Mouse (Mus musculus) embryonic facial prominence, embryonic 11.5 days (tissue): ENCODE data around the gene Zfp865. TPM values are rescaled to one million over a fixed set of nuclear protein-coding genes. Genes with fewer than 3 reads are reported as not detected.

Experiments
- ATAC-seq: fragments of 200-750 bp; cut with Nextera tagmentation; replicated peaks from 2 replicates; pipeline ENCODE4 v1.8.0; 2017; ENCODE audit warnings: low read depth; ENCODE audit not compliant: insufficient number of reproducible peaks, low FRiP score, low TSS enrichment
- DNase-seq: peaks from one replicate; pipeline ENCODE4 v3.0.0-alpha.2; 2015; ENCODE audit warnings: low spot score
- H3K27ac ChIP-seq: fragments of 300-500 bp; sonication (generic); replicated peaks from 2 replicates; pipeline ENCODE4 v1.5.1; 2014; ENCODE audit warnings: mild to moderate bottlenecking, low read depth, low read length, control low read depth
- H3K27me3 ChIP-seq: fragments of 300-500 bp; sonication (generic); 2 replicates; pipeline ENCODE4 v1.6.1; 2014; ENCODE audit warnings: mild to moderate bottlenecking, low read length, moderate library complexity, mixed read lengths; ENCODE audit not compliant: control insufficient read depth, insufficient read depth
- H3K36me3 ChIP-seq: fragments of 300-500 bp; sonication (generic); replicated peaks from 2 replicates; pipeline ENCODE4 v1.6.1; 2014; ENCODE audit warnings: low read depth, mild to moderate bottlenecking, low read length, moderate library complexity, mixed read lengths; ENCODE audit not compliant: control insufficient read depth, insufficient read depth
- H3K4me1 ChIP-seq: fragments of 300-500 bp; sonication (generic); 2 replicates; pipeline ENCODE4 v1.6.1; 2014; ENCODE audit warnings: low read length, mixed read lengths; ENCODE audit not compliant: control insufficient read depth, insufficient read depth
- H3K4me2 ChIP-seq: fragments of 300-500 bp; sonication (generic); 2 replicates; pipeline ENCODE4 v1.6.1; 2014; ENCODE audit warnings: low read depth, mild to moderate bottlenecking, control low read depth, low read length, moderate library complexity
- H3K4me3 ChIP-seq: fragments of 300-500 bp; sonication (generic); 2 replicates; pipeline ENCODE4 v1.5.1; 2014; ENCODE audit warnings: low read depth, low read length, control low read depth
- H3K9ac ChIP-seq: fragments of 300-500 bp; sonication (generic); replicated peaks from 2 replicates; pipeline ENCODE4 v1.6.1; 2014; ENCODE audit warnings: mild to moderate bottlenecking, control low read depth, low read length
- H3K9me3 ChIP-seq: fragments of 300-500 bp; sonication (generic); replicated peaks from 2 replicates; pipeline ENCODE4 v1.6.1; 2016; ENCODE audit warnings: mild to moderate bottlenecking, low read length, inconsistent platforms, mixed read lengths; ENCODE audit not compliant: control insufficient read depth
- WGBS: fragments of 180-500 bp; shearing (Covaris S2); extraction: QIAGEN DNeasy Blood & Tissue Kit; methylation state at CpG from one replicate; pipeline ENCODE4 v1.1.7; 2014; 5-methylcytosine and 5-hydroxymethylcytosine counted together
- polyA plus RNA-seq: library from polyadenylated mRNA; unstranded; fragments of >200 nt; fragmentation: Nextera tagmentation; extraction: Ambion mirVana; gene quantifications from 2 replicates; pipeline ENCODE4 v1.2.1, GENCODE M21; 2014

The Zfp865 gene
- polyA plus RNA-seq, 1 experiment from 2014 or later = 4.5 TPM

GRCm38 (mm10) chr7:5008229-5008628, 11.9 kb upstream of the Zfp865 start:
- no peak for DNase-seq

GRCm38 (mm10) chr7:5012681-5013513, 7.3 kb upstream of the Zfp865 start:
- H3K4me3 ChIP-seq = 0 out of 2 replicates have a peak overlapping the region, but pooled peaks have one; percentile 5
- H3K27me3 ChIP-seq = no peaks in the 10 kb centered on the region
- H3K27ac ChIP-seq = no peak overlapping the region
- peaks cover 33% of the 10 kb centered on the region for H3K36me3 ChIP-seq
- ATAC-seq (no peak), DNase-seq (no peak)
- H3K4me1 ChIP-seq = no peaks in the 10 kb centered on the region; the same call in 1 of the 2 replicates
- H3K4me2 ChIP-seq = no peak overlapping the region
- no peaks in the 10 kb centered on the region for H3K9me3 ChIP-seq
- H3K9ac ChIP-seq = no peak overlapping the region
- WGBS = 92% methylated on average over 27 of the region's 27 CpGs

More at GRCm38 (mm10) chr7:5008229-5008628, 11.9 kb upstream of the Zfp865 start:
- no peak for ATAC-seq
- Histone ChIP-seq H3K4me1 (no peaks in the 10 kb centered on the region; the same call in 1 of the 2 replicates), H3K4me3 (no peak overlapping the region), H3K27ac (no peak overlapping the region), H3K27me3 (no peaks in the 10 kb centered on the region), H3K9ac (no peak overlapping the region), H3K36me3 (peaks cover 45% of the 10 kb centered on the region), H3K9me3 (no peaks in the 10 kb centered on the region), H3K4me2 (no peak overlapping the region)
- 94% methylated on average over 26 of the region's 26 CpGs for whole genome bisulfite sequencing

DNA sequence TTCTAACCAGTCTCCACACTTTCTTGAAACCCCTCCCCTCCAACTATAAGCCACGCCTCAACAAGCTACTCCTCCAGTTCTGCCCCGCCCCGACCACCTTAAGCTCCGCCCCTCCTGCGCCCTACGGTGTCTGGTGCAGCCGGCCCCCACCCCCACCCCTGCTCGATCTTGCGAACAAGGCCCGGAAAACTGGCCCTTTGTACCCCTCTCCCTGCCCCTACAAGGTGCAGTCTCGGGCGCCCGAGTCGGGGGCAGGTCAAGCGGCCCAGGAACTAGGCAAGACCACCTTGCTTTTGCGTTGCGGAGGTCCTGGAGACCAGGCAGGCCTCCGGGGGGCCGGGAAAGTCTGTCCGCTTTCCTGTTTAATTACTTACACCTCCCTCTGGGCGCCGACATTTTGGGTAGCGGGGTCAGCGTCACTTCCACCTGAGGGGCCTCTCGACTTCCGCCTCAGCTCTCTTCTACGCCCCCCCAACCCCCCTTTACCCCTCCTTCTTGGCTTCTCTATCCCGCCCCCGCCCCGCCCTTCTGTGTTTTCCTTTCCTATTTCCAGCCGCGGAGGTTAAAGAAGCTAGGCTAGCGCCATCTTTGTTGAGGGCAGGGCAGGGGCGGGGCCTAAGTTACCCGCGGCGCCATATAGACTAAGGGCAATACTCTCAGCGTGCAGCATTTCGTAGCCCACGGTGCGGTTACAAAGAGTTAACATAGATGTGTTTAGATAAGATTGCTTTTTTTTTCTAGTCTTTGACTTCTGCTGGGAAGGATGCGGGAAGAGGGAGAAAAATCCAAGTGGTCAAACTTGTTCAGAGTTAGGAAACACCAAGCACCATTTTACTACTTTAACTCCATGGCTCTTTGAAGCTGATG, 5.7 kb upstream of the Zfp865 start, which contains the start of the genes Zfp524 and Fiz1:
TSS of gene Zfp524 (plus strand) at position 165 of the 867 bp plus-strand sequence.
TSS of gene Fiz1 (minus strand) at position 447 of the 867 bp plus-strand sequence.
- H3K4me3 ChIP-seq = peak within 1 kb of the TSS; percentile 62
- H3K4me1 ChIP-seq = no peaks in the 10 kb centered on the region; the same call in 1 of the 2 replicates
- DNase-seq (peak; percentile 99), ATAC-seq (peak; percentile 73)
- H3K9me3 ChIP-seq = no peaks in the 10 kb centered on the region
- peak within 1 kb of the TSS; percentile 54 for H3K4me2 ChIP-seq
- H3K27ac ChIP-seq = peak within 1 kb of the TSS; percentile 97
- no peaks in the 10 kb centered on the region for H3K27me3 ChIP-seq
- H3K9ac ChIP-seq = peak within 1 kb of the TSS; percentile 80
- peaks cover 22% of the 10 kb centered on the region for H3K36me3 ChIP-seq
- WGBS = under 1% methylated on average over 42 of the region's 42 CpGs

DNA sequence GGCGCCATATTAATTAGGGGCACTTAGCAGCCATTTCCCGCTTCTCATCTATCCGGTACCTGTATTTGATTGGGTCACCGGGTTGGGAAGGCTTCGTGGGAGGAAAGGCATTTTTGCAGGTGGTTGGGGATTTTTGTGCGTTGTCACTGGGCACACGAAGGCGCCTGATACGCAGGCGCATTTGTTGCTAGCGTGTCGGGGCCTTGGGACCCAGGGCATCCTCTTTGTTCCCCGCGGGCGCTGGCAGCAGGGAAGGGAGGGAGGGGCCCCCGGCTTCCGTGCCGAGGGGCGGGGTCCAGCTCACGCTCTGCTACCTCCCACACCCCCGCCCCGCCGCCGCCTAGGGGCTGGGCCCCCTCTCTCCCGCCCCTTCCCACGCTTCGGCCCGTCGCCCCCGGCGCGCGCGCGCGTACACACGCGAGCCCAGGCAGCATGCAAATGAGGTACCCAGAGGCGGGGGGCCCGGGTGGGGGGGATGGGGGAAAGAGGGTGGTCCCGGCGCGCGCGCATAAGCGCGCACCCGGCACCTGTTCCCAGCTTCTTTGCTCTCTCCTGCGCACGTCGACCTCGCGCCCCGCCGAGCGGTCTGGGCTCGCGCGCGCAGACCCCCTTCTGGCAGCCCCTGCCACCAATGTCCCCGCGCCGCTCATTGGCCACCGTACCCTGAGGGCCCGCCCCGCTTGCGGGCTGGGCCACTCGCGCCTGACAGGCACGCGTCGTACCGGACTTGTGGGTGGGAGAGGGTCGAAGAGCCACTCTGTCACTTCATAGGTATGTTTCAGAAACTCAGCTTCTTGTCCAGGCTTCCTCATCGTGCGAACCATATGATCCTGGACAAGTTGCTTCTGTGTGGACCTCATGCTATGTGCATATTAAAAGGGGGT, 4.8 kb upstream of the Zfp865 start, which contains the start of gene Gm44973:
TSS of gene Gm44973 (plus strand) at position 379 of the 884 bp plus-strand sequence.
- H3K27me3 ChIP-seq = no peaks in the 10 kb centered on the region
- H3K9ac ChIP-seq = peak within 1 kb of the TSS; percentile 80
- peak within 1 kb of the TSS; percentile 62 for H3K4me3 ChIP-seq
- ATAC-seq (peak; percentile 79), DNase-seq (peak; percentile 96)
- under 1% methylated on average over 33 of the region's 76 CpGs for WGBS
- H3K36me3 ChIP-seq = peaks cover 16% of the 10 kb centered on the region
- peak within 1 kb of the TSS; percentile 97 for H3K27ac ChIP-seq
- peak within 1 kb of the TSS; percentile 54 for H3K4me2 ChIP-seq
- no peaks in the 10 kb centered on the region for H3K9me3 ChIP-seq
- no peaks in the 10 kb centered on the region; the same call in 1 of the 2 replicates for H3K4me1 ChIP-seq

- Histone ChIP-seq H3K27me3 (no peaks in the 10 kb centered on the region), H3K36me3 (peaks cover 13% of the 10 kb centered on the region), H3K27ac (peak overlapping the region; percentile 97), H3K4me1 (no peaks in the 10 kb centered on the region; the same call in 1 of the 2 replicates), H3K9ac (peak overlapping the region; percentile 73; the same call in 1 of the 2 replicates), H3K4me3 (peak overlapping the region; percentile 62), H3K4me2 (peak overlapping the region; percentile 54), H3K9me3 (no peaks in the 10 kb centered on the region)
- whole genome bisulfite sequencing = 68% methylated on average over 3 of the region's 3 CpGs
- ATAC-seq (no peak), DNase-seq (no peak)
Measured at GRCm38 (mm10) chr7:5016057-5016456, 4.1 kb upstream of the Zfp865 start.

DNA sequence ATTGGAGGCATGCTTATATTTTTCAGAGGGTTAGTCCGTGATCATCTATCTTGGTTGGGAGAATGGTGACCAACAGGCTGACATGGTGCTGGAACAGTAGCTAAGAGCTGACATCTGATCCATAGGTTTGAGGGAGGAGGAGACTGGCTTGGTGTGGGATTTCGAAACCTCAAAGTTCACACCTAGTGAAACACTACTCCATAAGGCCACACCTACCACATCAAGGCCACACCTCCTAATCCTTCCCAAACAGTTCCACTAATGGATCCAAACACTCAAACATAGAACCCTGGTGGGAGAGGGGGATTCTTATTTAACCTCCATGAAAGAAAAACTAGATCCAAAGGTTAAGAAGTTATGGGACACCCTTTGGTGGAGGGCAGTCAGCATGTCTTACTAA, 3.3 kb upstream of the Zfp865 start:
- DNase-seq = no peak
- Histone ChIP-seq H3K4me3 (no peak overlapping the region), H3K27me3 (no peaks in the 10 kb centered on the region), H3K4me1 (no peaks in the 10 kb centered on the region; the same call in 1 of the 2 replicates), H3K9ac (no peak overlapping the region), H3K9me3 (no peaks in the 10 kb centered on the region), H3K4me2 (no peak overlapping the region), H3K27ac (no peak overlapping the region), H3K36me3 (peaks cover 6% of the 10 kb centered on the region)
- 96% methylated on average over 2 of the region's 2 CpGs for WGBS
- ATAC-seq = no peak

GRCm38 (mm10) chr7:5017352-5017751, 2.8 kb upstream of the Zfp865 start:
- Histone ChIP-seq H3K4me3 (no peak overlapping the region), H3K27me3 (no peaks in the 10 kb centered on the region), H3K27ac (no peak overlapping the region), H3K9ac (no peak overlapping the region), H3K4me1 (no peaks in the 10 kb centered on the region; the same call in 1 of the 2 replicates), H3K9me3 (no peaks in the 10 kb centered on the region), H3K36me3 (peaks cover 4% of the 10 kb centered on the region), H3K4me2 (no peak overlapping the region)
- no peak for ATAC-seq
- no peak for DNase-seq
- WGBS = 95% methylated on average over 16 of the region's 16 CpGs
